Mouse (Mus musculus) neural tube, embryonic 11.5 days (tissue): ENCODE measurements around the gene Bcl11b. TPM values are rescaled to one million over a fixed set of nuclear protein-coding genes. Genes with fewer than 3 reads are reported as not detected.

Experiments
- ATAC-seq: fragments of 200-750 bp; cut with Nextera tagmentation; 2 replicates; pipeline ENCODE4 v1.8.0; 2017; ENCODE audit warnings: moderate number of reproducible peaks, mild to moderate bottlenecking, moderate TSS enrichment, moderate library complexity; ENCODE audit not compliant: insufficient read depth, low FRiP score, low TSS enrichment
- DNase-seq: peaks from one replicate; pipeline ENCODE4 v3.0.0-alpha.2; 2015; ENCODE audit warnings: low spot score
- H3K27ac ChIP-seq: fragments of 300-500 bp; sonication (generic); 2 replicates; pipeline ENCODE4 v1.5.1; 2014; ENCODE audit warnings: low read depth, mild to moderate bottlenecking, low read length
- H3K27me3 ChIP-seq: fragments of 300-500 bp; sonication (generic); 2 replicates; pipeline ENCODE4 v1.6.1; 2014; ENCODE audit warnings: mild to moderate bottlenecking, low read length, mixed read lengths; ENCODE audit not compliant: control insufficient read depth, insufficient read depth
- H3K36me3 ChIP-seq: fragments of 300-500 bp; sonication (generic); 2 replicates; pipeline ENCODE4 v1.6.1; 2014; ENCODE audit warnings: mild to moderate bottlenecking, low read length, moderate library complexity, mixed read lengths; ENCODE audit not compliant: control insufficient read depth, insufficient read depth
- H3K4me1 ChIP-seq: fragments of 300-500 bp; sonication (generic); 2 replicates; pipeline ENCODE4 v1.6.1; 2014; ENCODE audit warnings: low read length, mixed read lengths; ENCODE audit not compliant: control insufficient read depth, insufficient read depth
- H3K4me2 ChIP-seq: fragments of 300-500 bp; sonication (generic); 2 replicates; pipeline ENCODE4 v1.6.1; 2014; ENCODE audit warnings: low read depth, mild to moderate bottlenecking, moderate library complexity
- H3K4me3 ChIP-seq: fragments of 300-500 bp; sonication (generic); 2 replicates; pipeline ENCODE4 v1.5.1; 2014; ENCODE audit warnings: low read depth, low read length
- H3K9ac ChIP-seq: fragments of 300-500 bp; sonication (generic); 2 replicates; pipeline ENCODE4 v1.6.1; 2014; ENCODE audit warnings: mild to moderate bottlenecking, low read length
- H3K9me3 ChIP-seq: fragments of 300-500 bp; sonication (generic); 2 replicates; pipeline ENCODE4 v1.6.1; 2016; ENCODE audit warnings: low read length; ENCODE audit not compliant: control insufficient read depth
- WGBS: fragments of 180-500 bp; shearing (Covaris S2); extraction: QIAGEN DNeasy Blood & Tissue Kit; methylation state at CpG from one replicate; pipeline ENCODE4 v1.1.7; 2014; 5-methylcytosine and 5-hydroxymethylcytosine counted together
- polyA plus RNA-seq: library from polyadenylated mRNA; unstranded; fragments of >200 nt; fragmentation: Nextera tagmentation; extraction: Ambion mirVana; gene quantifications from 2 replicates; pipeline ENCODE4 v1.2.1, GENCODE M21; 2014

Bcl11b gene
- polyA plus RNA-seq, 1 experiment from 2014 or later = 9.4 TPM

DNA sequence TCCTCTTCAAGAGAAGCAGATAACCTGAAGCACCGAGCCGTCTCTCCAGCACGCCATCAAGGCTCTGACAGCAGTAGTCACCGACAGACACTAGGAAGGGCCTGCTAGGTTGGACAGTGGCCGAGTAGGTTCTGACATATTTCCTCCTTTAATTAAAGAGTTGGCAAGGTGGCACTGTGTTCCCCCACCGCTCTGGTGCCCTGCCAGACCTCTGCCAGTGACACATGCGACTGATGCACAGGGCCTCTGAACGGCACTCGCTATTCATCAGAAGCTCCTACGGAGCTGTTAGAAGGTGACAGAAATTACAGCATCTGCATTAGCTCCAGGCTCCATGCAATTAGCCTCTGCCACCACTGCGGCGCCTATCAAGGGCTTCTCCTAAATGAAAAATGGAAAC, 8.6 kb upstream of the Bcl11b start:
- no peak overlapping the region for H3K9ac ChIP-seq
- no peak overlapping the region for H3K4me3 ChIP-seq
- no peaks in the 10 kb centered on the region for H3K27me3 ChIP-seq
- no peaks in the 10 kb centered on the region for H3K36me3 ChIP-seq
- peaks cover 3% of the 10 kb centered on the region; the same call in 1 of the 2 replicates for H3K4me1 ChIP-seq
- ATAC-seq (no peak), DNase-seq (no peak)
- WGBS = 87% methylated on average over 12 of the region's 12 CpGs
- no peak overlapping the region for H3K27ac ChIP-seq
- H3K9me3 ChIP-seq = no peaks in the 10 kb centered on the region
- H3K4me2 ChIP-seq = no peak overlapping the region

DNA sequence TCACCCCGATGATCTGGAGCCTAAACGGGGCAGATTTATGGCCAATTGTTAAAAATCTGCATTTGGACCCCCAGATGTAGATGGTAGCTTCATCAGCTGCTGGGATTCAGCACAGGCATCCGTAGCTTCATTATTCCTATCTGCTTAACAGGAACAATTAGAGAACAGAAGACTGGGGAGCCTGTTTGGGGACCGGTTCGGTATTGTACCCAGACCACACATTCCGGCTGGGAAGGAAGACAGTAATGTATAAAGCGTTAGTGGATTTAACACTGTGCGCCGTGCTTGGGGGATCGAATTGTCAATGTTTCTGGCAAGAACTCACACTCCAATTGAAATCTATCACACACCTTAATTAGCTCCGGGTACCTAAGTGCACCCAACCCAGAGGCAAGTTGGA, 6.9 kb upstream of the Bcl11b start:
- H3K4me3 ChIP-seq = no peak overlapping the region
- DNase-seq = no peak
- H3K9ac ChIP-seq = no peak overlapping the region
- WGBS = 77% methylated on average over 11 of the region's 11 CpGs
- no peaks in the 10 kb centered on the region for H3K36me3 ChIP-seq
- H3K4me2 ChIP-seq = no peak overlapping the region
- no peak overlapping the region for H3K27ac ChIP-seq
- H3K27me3 ChIP-seq = 0 out of 2 replicates have a peak, but pooled peaks cover 2% of the 10 kb centered on the region
- no peak for ATAC-seq
- no peaks in the 10 kb centered on the region for H3K9me3 ChIP-seq
- peaks cover 5% of the 10 kb centered on the region for H3K4me1 ChIP-seq

GRCm38 (mm10) chr12:108009156-108009555, 5.8 kb upstream of the Bcl11b start:
- no peak overlapping the region for H3K4me2 ChIP-seq
- DNase-seq (no peak), ATAC-seq (no peak)
- H3K4me1 ChIP-seq = peaks cover 9% of the 10 kb centered on the region
- 35% methylated on average over 4 of the region's 4 CpGs for WGBS
- H3K4me3 ChIP-seq = no peak overlapping the region
- no peak overlapping the region for H3K9ac ChIP-seq
- no peaks in the 10 kb centered on the region for H3K36me3 ChIP-seq
- H3K27ac ChIP-seq = no peak overlapping the region
- peaks cover 5% of the 10 kb centered on the region; the same call in 1 of the 2 replicates for H3K27me3 ChIP-seq
- no peaks in the 10 kb centered on the region for H3K9me3 ChIP-seq

- peak; percentile 76 for ATAC-seq
- H3K4me2 ChIP-seq = peak overlapping the region; percentile 87
- H3K9me3 ChIP-seq = no peaks in the 10 kb centered on the region
- H3K27ac ChIP-seq = no peak overlapping the region
- peak overlapping the region; percentile 34 for H3K4me3 ChIP-seq
- DNase-seq = peak; percentile 89
- H3K9ac ChIP-seq = peak overlapping the region; percentile 47; the same call in 1 of the 2 replicates
- peaks cover 5% of the 10 kb centered on the region; the same call in 1 of the 2 replicates for H3K27me3 ChIP-seq
- H3K4me1 ChIP-seq = peaks cover 10% of the 10 kb centered on the region
- 1% methylated on average over 56 of the region's 56 CpGs for WGBS
- no peaks in the 10 kb centered on the region for H3K36me3 ChIP-seq
These were observed 2.6 kb upstream of the Bcl11b start for GRCm38 (mm10) chr12:108005816-108006626.

- DNase-seq (peak; percentile 51), ATAC-seq (no peak; the same call in 1 of the 2 replicates)
- H3K4me1 ChIP-seq = peaks cover 12% of the 10 kb centered on the region
- no peaks in the 10 kb centered on the region for H3K9me3 ChIP-seq
- no peak overlapping the region for H3K27ac ChIP-seq
- H3K4me3 ChIP-seq = peak overlapping the region; percentile 89
- H3K36me3 ChIP-seq = no peaks in the 10 kb centered on the region
- H3K9ac ChIP-seq = peak overlapping the region; percentile 46; the same call in 1 of the 2 replicates
- H3K4me2 ChIP-seq = peak overlapping the region; percentile 87
- 3% methylated on average over 14 of the region's 14 CpGs for WGBS
- peaks cover 8% of the 10 kb centered on the region; the same call in 1 of the 2 replicates for H3K27me3 ChIP-seq
These were observed 2.0 kb upstream of the Bcl11b start for GRCm38 (mm10) chr12:108005488-108005800.

DNA sequence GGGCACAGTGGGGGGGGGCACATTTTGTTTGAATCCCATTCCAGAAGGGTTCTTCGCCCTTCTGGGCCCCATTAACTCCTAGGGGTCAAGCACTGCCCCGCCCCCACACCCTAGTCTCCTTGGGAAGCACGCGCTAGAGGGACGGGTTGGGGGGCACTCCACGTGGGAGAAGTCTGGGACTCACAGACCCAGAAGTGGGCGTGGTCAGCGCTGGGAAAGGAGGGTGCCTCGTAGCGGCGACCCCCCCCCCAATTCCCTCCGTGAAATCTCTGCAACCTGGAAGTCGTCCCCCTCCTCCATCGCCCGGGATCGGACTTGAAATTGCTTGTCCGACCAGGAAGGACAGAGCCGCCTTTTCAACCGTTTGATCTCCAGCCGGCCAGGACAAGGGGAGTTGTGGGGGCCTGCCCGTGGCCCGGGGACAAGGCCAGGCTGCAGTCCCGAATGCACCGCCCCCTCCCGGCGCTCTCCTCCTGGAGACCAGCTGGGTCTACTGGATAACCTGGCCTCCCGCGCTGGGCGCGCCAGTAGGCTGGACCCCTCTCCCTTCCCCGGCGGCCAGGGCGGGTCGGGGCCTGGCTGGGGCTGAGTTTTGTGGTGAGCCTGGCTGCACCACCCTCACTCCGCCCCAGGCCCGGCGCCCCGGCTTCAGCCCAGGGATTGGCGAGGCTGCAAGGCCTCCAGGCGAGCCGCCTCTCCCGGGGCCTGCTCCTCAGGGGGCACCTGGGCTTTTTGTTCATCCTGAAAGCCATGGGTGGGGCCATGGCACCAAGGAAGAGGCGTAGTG, 1.5 kb upstream of the Bcl11b start:
- ATAC-seq = no peak; the same call in 1 of the 2 replicates
- H3K27ac ChIP-seq = no peak overlapping the region; the same call in 1 of the 2 replicates

GRCm38 (mm10) chr12:108003928-108004327, 526 bp upstream of the Bcl11b start:
- Histone ChIP-seq H3K27me3 (peaks cover 13% of the 10 kb centered on the region), H3K4me1 (peaks cover 9% of the 10 kb centered on the region), H3K4me2 (peak overlapping the region; percentile 87), H3K4me3 (peak overlapping the region; percentile 89), H3K27ac (peak overlapping the region; percentile 96), H3K36me3 (no peaks in the 10 kb centered on the region), H3K9ac (peak overlapping the region; percentile 98), H3K9me3 (no peaks in the 10 kb centered on the region)
- ATAC-seq (peak; percentile 48), DNase-seq (peak; percentile 92)
- WGBS = under 1% methylated on average over 35 of the region's 35 CpGs

More for the DNA sequence above, 1.5 kb upstream of the Bcl11b start:
- peak; percentile 65 for DNase-seq
- H3K4me2 ChIP-seq = peak overlapping the region; percentile 87
- H3K9ac ChIP-seq = peak overlapping the region; percentile 46
- under 1% methylated on average over 41 of the region's 43 CpGs for WGBS
- H3K36me3 ChIP-seq = no peaks in the 10 kb centered on the region
- peaks cover 12% of the 10 kb centered on the region for H3K27me3 ChIP-seq
- peak overlapping the region; percentile 89 for H3K4me3 ChIP-seq
- H3K4me1 ChIP-seq = peaks cover 12% of the 10 kb centered on the region
- H3K9me3 ChIP-seq = no peaks in the 10 kb centered on the region

DNA sequence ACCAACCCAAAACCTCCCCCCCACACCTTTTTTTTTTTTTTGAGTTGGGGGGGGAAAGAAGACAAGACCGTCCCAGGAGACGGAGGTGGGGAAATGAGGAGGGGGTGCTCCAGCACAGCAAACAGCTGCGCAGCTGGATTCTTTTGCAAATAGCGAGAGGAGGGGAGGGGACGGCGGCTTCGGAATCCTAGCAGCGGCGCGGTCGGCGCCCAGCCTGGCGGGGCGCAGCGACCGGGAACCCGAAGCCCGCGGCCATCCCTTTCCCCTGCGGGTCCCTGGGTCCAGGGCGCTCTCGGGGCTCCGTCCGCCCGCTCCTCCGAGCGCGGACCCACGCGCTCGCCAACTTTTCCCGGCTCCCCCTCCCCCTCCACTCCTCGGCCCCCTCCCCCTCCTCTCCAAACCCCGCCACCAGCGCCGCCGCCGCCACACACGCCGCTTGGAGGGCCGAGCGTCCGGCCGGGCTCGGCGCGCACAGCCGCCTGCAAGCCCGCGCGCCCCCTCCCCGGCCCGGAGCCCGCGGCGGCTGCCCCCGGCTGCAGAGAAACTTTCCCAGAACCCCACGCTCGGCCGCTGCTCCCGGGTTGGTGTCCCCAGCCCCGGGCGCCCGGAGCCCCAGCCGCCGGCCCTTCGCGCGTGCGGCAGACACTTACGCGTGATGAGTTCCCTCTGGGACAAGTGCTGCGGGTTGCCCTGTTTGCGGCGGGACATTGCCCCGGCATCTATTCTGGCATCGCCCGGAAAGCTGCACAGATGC, 789 bp downstream of the Bcl11b start:
- DNase-seq = peak; percentile 69
- peaks cover 13% of the 10 kb centered on the region for H3K27me3 ChIP-seq
- H3K4me2 ChIP-seq = peak overlapping the region; percentile 87
- WGBS = under 1% methylated on average over 55 of the region's 78 CpGs
- H3K36me3 ChIP-seq = no peaks in the 10 kb centered on the region
- ATAC-seq = no peak
- peaks cover 15% of the 10 kb centered on the region for H3K4me1 ChIP-seq
- peak overlapping the region; percentile 89 for H3K4me3 ChIP-seq
- H3K9ac ChIP-seq = peak overlapping the region; percentile 98
- peak overlapping the region; percentile 77 for H3K27ac ChIP-seq
- H3K9me3 ChIP-seq = no peaks in the 10 kb centered on the region
